Mouse (Mus musculus): ENCODE data around the gene Dalrd3. TPM values are rescaled to one million over a fixed set of nuclear protein-coding genes. Genes with fewer than 3 reads are reported as not detected.

Dalrd3 gene
- polyA plus RNA-seq, 2 experiments = 124 to 144 TPM

DNA sequence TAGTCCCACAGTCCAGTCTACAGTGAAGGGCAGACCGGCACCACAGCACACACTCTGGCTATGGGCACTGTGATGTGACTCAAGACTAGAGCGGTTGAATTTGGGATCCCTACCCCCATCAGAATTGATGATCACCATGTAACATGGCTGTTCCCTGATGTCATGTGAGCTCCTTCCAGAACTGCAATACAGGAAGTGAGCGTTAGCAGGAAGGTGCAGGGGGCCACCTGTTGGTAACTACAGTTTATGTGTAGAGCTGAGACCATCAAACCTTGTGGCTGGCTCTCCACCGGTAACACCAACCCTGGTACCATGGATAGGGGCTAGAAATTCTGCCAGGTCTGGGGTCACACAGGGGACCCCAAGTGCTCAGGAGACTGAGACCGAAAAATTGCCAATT lies 19.5 kb downstream of the Dalrd3 start:
- Histone ChIP-seq H3K27ac (replicated peaks; ENCODE audit: low read depth, low read length) (no peak overlapping the region), H3K4me3 (replicated peaks; ENCODE audit: low read length) (no peak overlapping the region), H3K9ac (ENCODE audit: low read depth, low read length, severe bottlenecking) (no peak overlapping the region), H3K27me3 (ENCODE audit: control insufficient read depth, insufficient read depth, low read length) (no peaks in the 10 kb centered on the region), H3K36me3 (ENCODE audit: control insufficient read depth, insufficient read depth, low read length) (0 out of 2 replicates have a peak, but pooled peaks cover 3% of the 10 kb centered on the region), H3K9me3 (ENCODE audit: control insufficient read depth, low read length) (no peaks in the 10 kb centered on the region), H3K4me2 (replicated peaks; ENCODE audit: low read depth, low read length, severe bottlenecking) (no peak overlapping the region), H3K4me1 (ENCODE audit: control insufficient read depth, insufficient read depth, low read length) (peaks cover 15% of the 10 kb centered on the region)
- WGBS = 67% methylated on average over 5 of the region's 5 CpGs
- no peak for ATAC-seq (ENCODE audit: low FRiP score, low read depth)
- TF ChIP-seq POLR2A (IDR thresholded peaks at IDR 0.05; ENCODE audit: borderline replicate concordance, extremely low read depth, insufficient read depth, insufficient read length) = no peak
- no peak for DNase-seq (ENCODE audit: low spot score)

- Histone ChIP-seq H3K4me3 (replicated peaks; ENCODE audit: low read length) (no peak overlapping the region), H3K27me3 (ENCODE audit: control insufficient read depth, insufficient read depth, low read length) (no peaks in the 10 kb centered on the region), H3K9me3 (ENCODE audit: control insufficient read depth, low read length) (no peaks in the 10 kb centered on the region), H3K9ac (ENCODE audit: low read depth, low read length, severe bottlenecking) (no peak overlapping the region), H3K27ac (replicated peaks; ENCODE audit: low read depth, low read length) (no peak overlapping the region), H3K36me3 (ENCODE audit: control insufficient read depth, insufficient read depth, low read length) (0 out of 2 replicates have a peak, but pooled peaks cover 3% of the 10 kb centered on the region), H3K4me1 (ENCODE audit: control insufficient read depth, insufficient read depth, low read length) (peaks cover 15% of the 10 kb centered on the region), H3K4me2 (replicated peaks; ENCODE audit: low read depth, low read length, severe bottlenecking) (no peak overlapping the region)
- ATAC-seq (ENCODE audit: low FRiP score, low read depth) (no peak), DNase-seq (ENCODE audit: low spot score) (no peak)
- WGBS = 88% methylated on average over 4 of the region's 4 CpGs
- TF ChIP-seq POLR2A (IDR thresholded peaks at IDR 0.05; ENCODE audit: borderline replicate concordance, extremely low read depth, insufficient read depth, insufficient read length) = no peak
Measured at GRCm38 (mm10) chr9:108591462-108591861, 21.8 kb downstream of the Dalrd3 start.

DNA sequence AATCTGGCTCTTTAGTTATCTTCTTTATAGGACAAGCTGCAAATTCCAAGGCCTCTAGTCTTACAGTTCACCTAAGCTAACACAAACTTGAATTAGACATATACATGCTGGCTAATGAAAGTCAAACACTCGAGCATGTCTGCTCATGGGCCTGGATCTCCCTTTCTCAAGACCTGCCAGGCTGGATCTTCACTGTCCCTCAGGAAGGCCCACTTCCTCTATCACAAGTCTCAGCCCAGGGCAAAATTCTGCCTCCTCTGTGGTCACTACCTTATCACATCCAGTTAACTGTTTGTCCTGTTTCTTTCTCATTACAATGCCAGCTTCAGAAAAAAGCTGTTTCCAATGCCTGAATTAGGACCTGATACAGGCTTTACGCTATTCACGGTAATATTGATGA lies 24.7 kb downstream of the Dalrd3 start:
- DNase-seq (ENCODE audit: low spot score) (no peak), ATAC-seq (ENCODE audit: low FRiP score, low read depth) (no peak)
- no peak overlapping the region for H3K4me3 ChIP-seq (replicated peaks; ENCODE audit: low read length)
- H3K9me3 ChIP-seq (ENCODE audit: control insufficient read depth, low read length) = no peaks in the 10 kb centered on the region
- no peak overlapping the region for H3K4me2 ChIP-seq (replicated peaks; ENCODE audit: low read depth, low read length, severe bottlenecking)
- H3K27me3 ChIP-seq (ENCODE audit: control insufficient read depth, insufficient read depth, low read length) = no peaks in the 10 kb centered on the region
- 81% methylated on average over 3 of the region's 3 CpGs for WGBS
- H3K27ac ChIP-seq (replicated peaks; ENCODE audit: low read depth, low read length) = no peak overlapping the region
- 0 out of 2 replicates have a peak, but pooled peaks cover 3% of the 10 kb centered on the region for H3K36me3 ChIP-seq (ENCODE audit: control insufficient read depth, insufficient read depth, low read length)
- H3K9ac ChIP-seq (ENCODE audit: low read depth, low read length, severe bottlenecking) = no peak overlapping the region
- TF ChIP-seq POLR2A (IDR thresholded peaks at IDR 0.05; ENCODE audit: borderline replicate concordance, extremely low read depth, insufficient read depth, insufficient read length) = no peak
- H3K4me1 ChIP-seq (ENCODE audit: control insufficient read depth, insufficient read depth, low read length) = peaks cover 6% of the 10 kb centered on the region; the same call in 1 of the 2 replicates

DNA sequence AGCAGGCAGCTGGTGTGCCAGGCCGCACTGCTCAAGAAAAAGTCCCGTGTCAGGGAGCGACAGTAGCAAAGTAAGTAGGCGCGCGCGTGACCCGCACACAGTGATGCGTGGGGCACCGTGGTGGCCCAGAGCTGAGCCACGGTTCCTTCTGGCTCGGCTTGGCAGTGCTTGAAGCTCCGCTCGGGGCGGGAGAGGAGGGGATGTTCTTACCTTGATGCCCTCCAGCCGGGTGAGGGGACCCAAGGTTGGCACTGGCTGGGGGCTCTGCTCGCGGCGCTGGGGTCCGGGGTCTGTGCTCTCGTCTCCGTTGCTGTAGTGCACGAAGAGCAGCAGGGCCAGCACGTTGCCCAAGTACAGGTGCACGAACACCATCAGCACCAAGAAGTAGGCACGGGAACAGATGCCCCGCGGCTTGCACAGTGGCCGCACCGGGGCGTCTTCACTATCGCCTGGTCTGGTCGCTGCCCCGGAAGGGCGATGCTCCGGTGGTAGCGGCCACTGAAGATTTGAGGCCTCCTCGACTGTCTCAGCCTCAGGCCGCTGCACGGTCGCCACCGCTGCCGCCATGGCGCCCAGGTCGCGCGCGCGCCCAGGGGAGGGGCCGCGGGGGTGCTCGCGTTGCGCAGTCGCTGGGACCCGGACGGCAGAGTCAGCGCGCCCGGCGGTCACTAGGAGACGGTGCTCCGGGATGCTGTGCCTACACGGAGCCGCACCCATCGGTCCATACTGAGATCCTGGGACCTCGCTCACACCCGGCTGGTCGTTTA lies 27.5 kb downstream of the Dalrd3 start, which contains the start of gene P4htm:
TSS of gene P4htm (minus strand) at position 670 of the 767 bp plus-strand sequence.
- Histone ChIP-seq H3K4me1 (ENCODE audit: control insufficient read depth, insufficient read depth, low read length) (peaks cover 6% of the 10 kb centered on the region; the same call in 1 of the 2 replicates), H3K27me3 (ENCODE audit: control insufficient read depth, insufficient read depth, low read length) (no peaks in the 10 kb centered on the region), H3K27ac (replicated peaks; ENCODE audit: low read depth, low read length) (no peak within 1 kb of the TSS), H3K9ac (ENCODE audit: low read depth, low read length, severe bottlenecking) (peak within 1 kb of the TSS; percentile 77), H3K4me3 (replicated peaks; ENCODE audit: low read length) (peak within 1 kb of the TSS; percentile 72), H3K4me2 (replicated peaks; ENCODE audit: low read depth, low read length, severe bottlenecking) (peak within 1 kb of the TSS; percentile 93), H3K9me3 (ENCODE audit: control insufficient read depth, low read length) (no peaks in the 10 kb centered on the region), H3K36me3 (ENCODE audit: control insufficient read depth, insufficient read depth, low read length) (peaks cover 5% of the 10 kb centered on the region; the same call in 1 of the 2 replicates)
- peak; percentile 61 for DNase-seq (ENCODE audit: low spot score)
- WGBS = under 1% methylated on average over 52 of the region's 69 CpGs
- TF ChIP-seq POLR2A (IDR thresholded peaks at IDR 0.05; ENCODE audit: borderline replicate concordance, extremely low read depth, insufficient read depth, insufficient read length) = no peak
- peak; percentile 78 for ATAC-seq (ENCODE audit: low FRiP score, low read depth)

DNA sequence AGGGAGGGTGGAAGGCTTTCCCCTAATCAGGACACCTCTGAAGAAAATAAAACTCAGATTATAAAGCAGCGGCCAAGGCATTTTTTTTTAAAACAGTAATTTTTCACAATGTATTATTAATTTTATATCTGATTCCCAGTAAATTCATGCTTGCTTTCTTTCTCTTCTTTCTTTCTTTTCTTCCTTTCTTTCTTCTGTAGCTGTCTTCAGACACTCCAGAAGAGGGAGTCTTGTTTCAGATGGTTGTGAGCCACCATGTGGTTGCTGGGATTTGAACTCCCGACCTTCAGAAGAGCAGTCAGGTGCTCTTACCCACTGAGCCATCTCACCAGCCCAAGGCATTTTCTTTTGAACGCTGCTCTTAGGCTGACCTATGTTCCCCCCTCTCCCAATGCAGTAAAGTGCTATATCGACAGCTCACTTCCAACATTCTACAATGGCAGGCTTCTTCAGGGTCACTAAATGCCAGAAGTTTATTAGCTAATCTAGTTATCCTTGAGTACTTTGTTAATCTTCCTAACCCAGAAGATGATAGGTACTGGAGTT lies 29.4 kb downstream of the Dalrd3 start:
- ATAC-seq (ENCODE audit: low FRiP score, low read depth) (no peak), DNase-seq (ENCODE audit: low spot score) (peak; percentile 69)
- H3K4me3 ChIP-seq (replicated peaks; ENCODE audit: low read length) = no peak overlapping the region

More for the DNA sequence above, 29.4 kb downstream of the Dalrd3 start:
- no peak for TF ChIP-seq POLR2A (IDR thresholded peaks at IDR 0.05; ENCODE audit: borderline replicate concordance, extremely low read depth, insufficient read depth, insufficient read length)
- H3K4me2 ChIP-seq (replicated peaks; ENCODE audit: low read depth, low read length, severe bottlenecking) = no peak overlapping the region
- 75% methylated on average over 4 of the region's 4 CpGs for WGBS
- peaks cover 6% of the 10 kb centered on the region; the same call in 1 of the 2 replicates for H3K4me1 ChIP-seq (ENCODE audit: control insufficient read depth, insufficient read depth, low read length)
- no peaks in the 10 kb centered on the region for H3K9me3 ChIP-seq (ENCODE audit: control insufficient read depth, low read length)
- H3K36me3 ChIP-seq (ENCODE audit: control insufficient read depth, insufficient read depth, low read length) = peaks cover 17% of the 10 kb centered on the region
- no peak overlapping the region for H3K27ac ChIP-seq (replicated peaks; ENCODE audit: low read depth, low read length)
- no peaks in the 10 kb centered on the region for H3K27me3 ChIP-seq (ENCODE audit: control insufficient read depth, insufficient read depth, low read length)
- no peak overlapping the region for H3K9ac ChIP-seq (ENCODE audit: low read depth, low read length, severe bottlenecking)
